Mouse (Mus musculus) midbrain, postnatal 0 days (tissue): ENCODE measurements around the gene Rpl19. TPM values are rescaled to one million over a fixed set of nuclear protein-coding genes. Genes with fewer than 3 reads are reported as not detected.

Experiments
- ATAC-seq: fragments of 200-750 bp; cut with Nextera tagmentation; 2 replicates; pipeline ENCODE4 v1.8.0; 2017; ENCODE audit warnings: moderate number of reproducible peaks, mild to moderate bottlenecking, moderate TSS enrichment, moderate library complexity; ENCODE audit not compliant: low FRiP score
- DNase-seq: peaks from one replicate; pipeline ENCODE4 v3.0.0-alpha.2; 2015; ENCODE audit warnings: low spot score
- H3K27ac ChIP-seq: fragments of 300-500 bp; sonication (generic); 2 replicates; pipeline ENCODE4 v1.5.1; 2014; ENCODE audit warnings: low read depth, mild to moderate bottlenecking, low read length, mixed read lengths
- H3K27me3 ChIP-seq: fragments of 300-500 bp; sonication (generic); 2 replicates; pipeline ENCODE4 v1.6.1; 2014; ENCODE audit warnings: low read length, control low read depth, mixed read lengths; ENCODE audit not compliant: insufficient read depth
- H3K36me3 ChIP-seq: fragments of 300-500 bp; sonication (generic); 2 replicates; pipeline ENCODE4 v1.6.1; 2014; ENCODE audit warnings: low read length, control low read depth, mixed read lengths; ENCODE audit not compliant: insufficient read depth
- H3K4me1 ChIP-seq: fragments of 300-500 bp; sonication (generic); 2 replicates; pipeline ENCODE4 v1.6.1; 2014; ENCODE audit warnings: mild to moderate bottlenecking, control low read depth, antibody characterized with exemption, low read length, mixed read lengths; ENCODE audit not compliant: insufficient read depth
- H3K4me2 ChIP-seq: fragments of 300-500 bp; sonication (generic); 2 replicates; pipeline ENCODE4 v1.6.1; 2014; ENCODE audit warnings: low read depth, mild to moderate bottlenecking, low read length, mixed read lengths; ENCODE audit not compliant: poor library complexity, severe bottlenecking
- H3K4me3 ChIP-seq: fragments of 300-500 bp; sonication (generic); 2 replicates; pipeline ENCODE4 v1.5.1; 2014; ENCODE audit warnings: low read depth, mild to moderate bottlenecking, low read length, moderate library complexity
- H3K9ac ChIP-seq: fragments of 300-500 bp; sonication (generic); replicated peaks from 2 replicates; pipeline ENCODE4 v1.6.1; 2014; ENCODE audit warnings: mild to moderate bottlenecking, low read length, moderate library complexity, mixed read lengths; ENCODE audit not compliant: poor library complexity, severe bottlenecking
- H3K9me3 ChIP-seq: fragments of 300-500 bp; sonication (generic); 2 replicates; pipeline ENCODE4 v1.6.1; 2016; ENCODE audit warnings: low read length, control low read depth
- CTCF ChIP-seq: IDR thresholded peaks from 2 replicates; pipeline ENCODE4 v1.5.1; 2016; ENCODE audit warnings: antibody characterized with exemption, mild to moderate bottlenecking
- WGBS: fragments of 180-500 bp; shearing (Covaris S2); extraction: QIAGEN DNeasy Blood & Tissue Kit; methylation state at CpG from one replicate; pipeline ENCODE4 v1.1.7; 2014; 5-methylcytosine and 5-hydroxymethylcytosine counted together
- polyA plus RNA-seq: library from polyadenylated mRNA; unstranded; fragments of >200 nt; fragmentation: Nextera tagmentation; extraction: Ambion mirVana; gene quantifications from 2 replicates; pipeline ENCODE4 v1.2.1, GENCODE M21; 2015
- total RNA-seq: library from RNA; depleted of rRNA; stranded (reverse); fragments of >200 nt; gene quantifications from 2 replicates; pipeline ENCODE4 v1.2.3, GENCODE M21; 2014

Gene Rpl19
- total and polyA plus RNA-seq, 2 experiments from 2014 or later: 591 to 686 TPM

DNA sequence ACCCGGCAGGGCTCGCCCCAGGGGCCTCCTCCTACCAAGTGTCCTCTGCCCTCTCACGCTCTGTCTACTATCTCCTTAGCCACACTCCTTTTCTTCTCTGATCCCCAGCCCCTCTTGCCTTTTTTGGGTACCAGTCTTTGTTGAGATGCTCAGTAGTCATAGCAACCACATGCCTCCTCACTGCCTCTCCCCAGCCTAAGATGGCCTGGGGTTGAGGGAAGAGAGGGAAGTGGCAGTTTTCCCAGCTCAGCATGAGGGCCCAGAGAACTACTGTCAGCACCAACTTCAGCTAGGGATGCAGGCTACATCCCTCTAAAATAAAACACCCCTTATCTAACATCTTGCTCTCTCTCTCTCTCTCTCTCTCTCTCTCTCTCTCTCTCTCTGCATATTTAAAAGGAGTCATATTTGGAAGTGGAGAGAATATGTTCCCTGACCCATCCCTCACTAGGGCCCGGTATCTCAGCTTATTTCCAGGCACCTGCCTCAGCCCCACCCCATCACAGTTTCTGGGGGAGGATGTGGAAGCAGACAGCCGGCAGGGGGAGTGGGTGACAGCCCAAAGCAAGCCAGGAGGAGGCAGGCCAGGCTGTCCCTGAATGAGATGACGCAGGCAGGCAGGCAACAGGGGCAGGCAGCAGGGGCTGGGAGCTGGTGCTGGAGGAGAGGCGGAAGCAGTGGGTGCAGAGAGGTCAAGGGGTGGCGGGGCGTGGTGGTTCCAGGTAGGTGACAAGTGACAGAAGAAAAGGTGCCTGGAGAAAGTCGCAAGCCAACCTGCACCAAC, 7.5 kb upstream of the Rpl19 start:
- TF ChIP-seq CTCF: peak; percentile 71
- peak overlapping the region; percentile 34; the same call in 1 of the 2 replicates for H3K27ac ChIP-seq
- no peaks in the 10 kb centered on the region for H3K9me3 ChIP-seq
- H3K4me3 ChIP-seq: 0 out of 2 replicates have a peak overlapping the region, but pooled peaks have one; percentile 96
- DNase-seq (peak; percentile 55), ATAC-seq (no peak)
- H3K36me3 ChIP-seq: peaks cover 36% of the 10 kb centered on the region
- H3K4me1 ChIP-seq: peaks cover 20% of the 10 kb centered on the region; the same call in 1 of the 2 replicates
- H3K27me3 ChIP-seq: no peaks in the 10 kb centered on the region
- no peak overlapping the region for H3K9ac ChIP-seq
- peak overlapping the region; percentile 81 for H3K4me2 ChIP-seq
- 27% methylated on average over 10 of the region's 10 CpGs for WGBS

GRCm38 (mm10) chr11:98019883-98020610, 6.5 kb upstream of the Rpl19 start:
- H3K4me1 ChIP-seq: peaks cover 20% of the 10 kb centered on the region; the same call in 1 of the 2 replicates
- H3K27me3 ChIP-seq: no peaks in the 10 kb centered on the region
- H3K9me3 ChIP-seq: no peaks in the 10 kb centered on the region
- peak overlapping the region; percentile 34 for H3K27ac ChIP-seq
- H3K9ac ChIP-seq: peak overlapping the region; percentile 55
- H3K4me3 ChIP-seq: peak overlapping the region; percentile 96
- H3K36me3 ChIP-seq: peaks cover 28% of the 10 kb centered on the region
- peak overlapping the region; percentile 81 for H3K4me2 ChIP-seq
- no peak for DNase-seq
- no peak for ATAC-seq
- 16% methylated on average over 7 of the region's 8 CpGs for WGBS
- TF ChIP-seq CTCF: no peak

DNA sequence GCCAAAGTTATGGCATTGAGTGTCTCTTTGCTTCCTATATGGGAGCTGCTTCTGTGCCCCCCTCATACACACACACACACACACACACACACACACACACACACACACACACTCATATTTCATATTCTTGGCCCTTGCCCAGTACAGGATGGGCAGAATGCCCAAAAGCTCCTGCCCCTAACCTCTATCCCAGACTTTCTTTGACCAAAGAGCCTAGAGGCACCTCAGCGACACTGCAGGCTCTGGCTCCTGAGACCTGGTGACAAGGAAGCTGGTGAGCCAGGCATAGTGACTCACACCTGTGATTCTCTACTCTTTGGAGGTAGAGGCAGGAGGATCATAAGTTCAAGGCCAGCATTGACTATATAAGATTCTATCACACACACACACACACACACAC, 5.8 kb upstream of the Rpl19 start:
- H3K27me3 ChIP-seq: no peaks in the 10 kb centered on the region
- H3K36me3 ChIP-seq: peaks cover 24% of the 10 kb centered on the region
- H3K4me3 ChIP-seq: peak overlapping the region; percentile 96
- H3K9ac ChIP-seq: peak overlapping the region; percentile 55
- 25% methylated on average over 1 of the region's 1 CpGs for WGBS
- H3K4me1 ChIP-seq: peaks cover 20% of the 10 kb centered on the region; the same call in 1 of the 2 replicates
- H3K9me3 ChIP-seq: no peaks in the 10 kb centered on the region
- peak overlapping the region; percentile 81 for H3K4me2 ChIP-seq
- ATAC-seq: no peak
- TF ChIP-seq CTCF: peak; percentile 9; the same call in 1 of the 2 replicates
- DNase-seq: no peak
- no peak overlapping the region for H3K27ac ChIP-seq

DNA sequence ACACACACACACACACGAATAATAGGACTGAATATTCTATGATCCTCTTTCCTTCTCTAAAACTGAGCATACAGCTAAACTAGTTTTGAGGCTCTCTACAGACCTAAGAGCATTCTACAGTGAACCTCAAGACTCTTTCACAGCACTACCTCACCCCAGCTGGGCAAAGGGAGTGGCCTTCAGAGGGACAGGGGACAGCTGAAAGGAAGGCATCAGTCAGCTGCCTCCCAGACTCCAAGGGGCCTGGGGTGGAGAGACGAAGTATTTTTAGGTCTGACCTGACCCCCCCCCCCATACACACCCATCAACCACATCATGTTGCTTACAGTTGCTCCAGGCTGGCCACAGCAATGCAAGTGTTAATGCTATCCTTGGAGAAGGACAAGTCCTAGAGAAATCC, 5.4 kb upstream of the Rpl19 start:
- WGBS: 32% methylated on average over 2 of the region's 2 CpGs
- H3K9ac ChIP-seq: peak overlapping the region; percentile 99
- H3K4me1 ChIP-seq: peaks cover 20% of the 10 kb centered on the region; the same call in 1 of the 2 replicates
- DNase-seq: no peak
- peaks cover 20% of the 10 kb centered on the region for H3K36me3 ChIP-seq
- peak overlapping the region; percentile 96 for H3K27ac ChIP-seq
- ATAC-seq: no peak
- H3K27me3 ChIP-seq: no peaks in the 10 kb centered on the region
- H3K9me3 ChIP-seq: no peaks in the 10 kb centered on the region
- H3K4me3 ChIP-seq: peak overlapping the region; percentile 96
- H3K4me2 ChIP-seq: peak overlapping the region; percentile 81
- 0 out of 2 replicates have a peak, but pooled peaks have one; percentile 1 for TF ChIP-seq CTCF

GRCm38 (mm10) chr11:98021565-98022252, 4.8 kb upstream of the Rpl19 start:
- Histone ChIP-seq H3K9ac (peak overlapping the region; percentile 99), H3K4me2 (peak overlapping the region; percentile 81), H3K4me1 (peaks cover 20% of the 10 kb centered on the region; the same call in 1 of the 2 replicates), H3K9me3 (no peaks in the 10 kb centered on the region), H3K4me3 (peak overlapping the region; percentile 96), H3K27me3 (no peaks in the 10 kb centered on the region), H3K27ac (peak overlapping the region; percentile 96), H3K36me3 (peaks cover 15% of the 10 kb centered on the region)
- no peak for TF ChIP-seq CTCF
- ATAC-seq (peak; percentile 32), DNase-seq (peak; percentile 79)
- WGBS: 5% methylated on average over 32 of the region's 34 CpGs
